Mouse (Mus musculus) mesoderm, embryonic 11.5 days (tissue): ENCODE measurements around the gene Stx4a.
"Not testable (repeated sequence)": the region's sequence is repeated elsewhere in the genome, so short reads cannot be mapped to it uniquely, and the experiment has no call there.

Experiments used
- DNase-seq: peaks from one replicate; pipeline ENCODE4 v3.0.0-alpha.2; 2012; ENCODE audit warnings: low read depth, low spot score

Gene Stx4a

DNA sequence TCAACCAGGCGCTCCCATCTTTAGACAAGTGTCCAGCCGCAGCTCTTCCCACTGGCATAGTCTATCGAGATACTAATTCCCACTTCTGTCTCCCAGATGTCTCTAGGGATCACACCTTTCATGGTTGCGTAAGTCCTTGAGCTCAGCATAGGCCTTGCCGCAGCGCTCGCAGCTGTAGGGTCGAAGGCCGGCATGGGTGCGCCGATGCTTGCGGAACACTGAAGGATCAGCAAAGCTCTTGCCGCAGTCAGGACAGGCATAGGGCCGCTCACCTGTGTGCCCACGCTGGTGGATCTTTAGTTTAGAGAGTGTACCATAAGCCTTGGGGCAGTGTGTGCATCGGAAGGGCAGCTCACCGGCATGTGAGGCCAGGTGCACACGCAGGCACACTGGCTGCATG, 43.5 kb downstream of the Stx4a start:
- no peak for DNase-seq

GRCm38 (mm10) chr7:127869149-127869810, 45.2 kb downstream of the Stx4a start:
- no peak for DNase-seq

DNA sequence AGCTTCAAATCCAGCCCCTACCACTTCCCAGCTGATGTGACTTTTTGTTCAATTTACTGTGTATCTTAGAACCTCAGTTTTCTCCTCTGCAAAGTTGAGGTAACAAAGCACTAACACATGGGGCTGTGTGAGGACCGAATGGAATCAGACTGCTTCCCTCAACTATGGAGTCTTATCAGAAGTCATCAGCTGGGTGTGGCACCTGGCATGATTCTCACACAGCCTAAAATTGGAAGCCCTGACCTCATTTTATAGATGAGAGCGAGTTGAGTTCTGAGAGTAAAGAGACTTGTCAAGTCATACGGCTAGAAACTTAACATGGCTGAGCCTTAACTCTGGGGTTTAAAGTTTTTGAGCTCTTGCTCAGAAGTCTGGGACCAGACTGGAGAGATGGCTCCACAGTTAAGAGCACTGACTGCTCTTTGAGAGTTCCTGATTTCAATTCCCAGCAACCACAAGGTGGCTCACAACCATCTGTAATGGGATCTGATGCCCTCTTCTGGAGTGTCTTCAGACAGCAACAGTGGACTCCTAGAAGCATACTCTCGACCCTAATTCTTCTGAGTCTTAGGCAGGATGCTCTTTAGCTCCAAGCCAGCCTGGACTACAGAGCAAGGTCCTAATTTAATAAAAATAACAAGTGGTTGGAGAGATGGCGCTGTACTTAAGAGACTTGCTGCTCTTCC, 46.2 kb downstream of the Stx4a start:
- DNase-seq: no peak

DNA sequence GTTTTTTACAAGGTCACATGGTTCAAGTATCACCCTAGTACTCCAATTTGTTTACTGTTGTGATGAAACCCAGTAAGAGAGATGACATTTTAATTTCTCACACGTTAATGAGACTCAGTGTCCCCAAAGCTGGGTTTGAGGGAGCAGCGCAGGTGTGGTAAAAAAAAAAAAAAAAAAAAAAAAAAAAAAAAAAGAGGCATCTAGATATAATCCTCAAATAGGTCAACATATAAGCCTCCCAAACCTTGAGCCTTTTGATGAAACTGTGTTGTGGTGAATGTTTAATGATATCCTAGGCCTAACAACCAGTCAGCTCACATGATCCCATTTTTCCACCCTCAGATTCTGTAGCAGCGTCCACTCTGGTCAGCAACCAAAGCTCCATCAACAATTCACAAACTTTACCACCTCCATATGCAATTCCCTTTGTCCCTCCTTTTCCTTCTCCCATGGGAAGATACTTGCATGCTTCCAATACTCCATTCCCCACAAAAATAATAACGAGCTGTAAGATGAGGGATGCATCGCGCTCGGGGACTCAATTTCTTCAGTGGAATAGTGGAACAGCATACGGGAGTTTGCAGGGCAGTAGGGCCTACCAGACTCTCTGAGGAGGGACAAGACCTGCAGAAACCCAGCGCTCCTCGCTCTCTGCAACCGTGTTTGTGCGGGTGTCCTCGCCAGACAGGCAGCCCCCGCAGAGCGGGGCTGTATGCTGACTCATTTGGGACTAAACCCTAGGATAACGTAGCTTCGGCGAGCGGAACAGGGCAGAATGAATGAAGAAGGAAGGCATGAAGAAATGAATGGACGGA, 50.9 kb downstream of the Stx4a start:
- no peak for DNase-seq

DNA sequence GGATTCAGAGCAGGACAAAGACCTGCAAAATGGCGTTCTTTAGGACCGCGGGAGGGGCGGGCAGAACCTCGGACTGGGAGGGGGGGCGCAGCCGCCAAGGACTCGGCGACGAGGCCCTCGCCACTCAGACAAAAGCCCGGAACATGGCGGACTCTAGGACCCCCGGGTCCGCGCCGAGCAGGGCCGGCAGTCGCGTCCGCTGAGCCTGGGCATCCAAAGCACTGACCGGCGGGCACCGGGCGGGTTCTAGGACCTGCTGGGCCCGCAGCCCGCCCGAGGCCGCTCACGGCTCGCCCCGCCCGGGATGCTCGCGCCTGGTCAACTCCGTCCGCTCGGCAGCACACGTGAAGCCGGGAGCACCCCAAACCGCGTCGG, 51.5 kb downstream of the Stx4a start:
- peak; percentile 97 for DNase-seq

- DNase-seq: peak; percentile 92
Observed at GRCm38 (mm10) chr7:127876041-127876466, 52.0 kb downstream of the Stx4a start, which contains the start of gene Zfp646. Zfp646 (plus strand) TSS chr7:127876221.

- peak; percentile 96 for DNase-seq
Observed at GRCm38 (mm10) chr7:127876467-127877348, 52.6 kb downstream of the Stx4a start, which contains the start of gene Zfp668. Zfp668 (minus strand) TSS chr7:127876828.

DNA sequence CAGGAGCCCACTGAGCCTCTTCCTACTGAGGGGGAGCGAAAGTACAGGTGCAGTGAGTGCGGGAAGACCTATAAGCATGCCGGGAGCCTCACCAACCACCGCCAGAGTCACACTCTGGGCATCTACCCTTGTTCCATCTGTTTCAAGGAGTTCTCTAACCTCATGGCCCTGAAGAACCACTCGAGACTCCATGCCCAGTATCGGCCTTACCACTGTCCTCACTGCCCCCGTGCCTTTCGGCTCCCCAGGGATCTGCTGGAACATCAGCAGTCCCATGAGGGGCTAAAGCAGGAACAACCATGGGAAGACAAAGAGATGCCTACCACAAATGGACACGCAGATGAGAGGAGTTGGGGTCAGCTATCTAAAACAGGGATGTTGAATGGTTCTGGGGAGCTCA, 55.2 kb downstream of the Stx4a start:
- DNase-seq: no peak

DNA sequence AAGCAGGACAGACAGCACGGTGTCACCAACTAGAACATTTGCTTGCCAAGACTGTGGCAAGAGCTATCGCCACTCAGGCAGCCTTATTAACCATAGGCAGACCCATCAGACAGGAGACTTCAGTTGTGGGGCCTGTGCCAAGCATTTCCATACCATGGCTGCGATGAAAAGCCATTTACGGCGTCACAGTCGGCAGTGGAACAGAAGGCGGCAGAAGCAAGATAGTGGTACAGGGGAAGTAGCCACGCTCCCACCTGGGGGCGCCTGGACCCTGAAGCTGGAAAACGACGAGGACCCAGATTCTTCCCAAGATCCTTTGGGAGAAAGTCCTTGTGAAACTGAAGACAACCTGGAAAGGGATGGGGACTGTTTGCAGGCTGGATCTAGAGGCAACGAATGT, 56.3 kb downstream of the Stx4a start:
- no peak for DNase-seq

DNA sequence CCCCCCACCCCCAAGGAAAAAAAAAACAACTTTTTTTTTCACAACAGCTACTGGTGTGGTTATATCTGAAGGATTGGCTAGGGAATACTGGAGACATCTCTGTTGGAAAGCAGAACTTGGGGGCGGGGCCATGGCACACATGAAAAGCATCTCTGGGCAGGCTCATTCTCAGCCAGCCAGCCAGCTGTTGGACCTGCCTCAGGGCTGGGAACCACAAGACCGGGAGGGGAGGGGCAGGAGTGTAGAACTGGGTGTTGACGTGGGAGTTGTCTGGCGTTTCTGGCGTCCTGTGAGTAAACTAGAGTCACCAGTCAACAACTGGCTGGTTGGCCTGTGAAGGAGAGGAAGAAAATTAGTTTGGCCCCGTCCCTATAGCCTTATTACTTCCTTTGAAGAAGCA, 61.9 kb downstream of the Stx4a start:
- DNase-seq: no peak

DNA sequence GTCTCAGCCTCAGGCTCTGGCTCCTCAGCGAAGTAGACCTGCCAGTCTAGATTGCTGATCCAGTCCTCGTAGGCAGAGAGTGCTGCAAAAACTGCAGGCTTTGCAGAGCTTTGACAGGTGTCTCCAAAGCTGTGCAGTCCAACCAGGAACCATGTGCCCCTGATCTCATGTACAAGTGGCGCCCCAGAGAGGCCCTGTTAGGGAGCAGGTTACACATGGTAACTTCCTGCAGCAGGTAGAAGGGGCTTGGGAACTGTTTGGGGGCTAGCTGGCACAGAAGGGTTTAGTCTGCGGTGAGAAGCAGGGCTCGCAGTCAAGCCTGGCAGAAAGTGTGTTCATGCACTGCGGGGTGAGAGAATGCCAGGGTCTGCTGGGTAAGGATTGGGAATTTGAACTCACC, 62.5 kb downstream of the Stx4a start:
- no peak for DNase-seq

- DNase-seq: no peak
Observed at GRCm38 (mm10) chr7:127887191-127887590, 63.1 kb downstream of the Stx4a start.

- DNase-seq: no peak
Observed at GRCm38 (mm10) chr7:127887781-127888180, 63.7 kb downstream of the Stx4a start.

GRCm38 (mm10) chr7:127888821-127889220, 64.7 kb downstream of the Stx4a start:
- no peak for DNase-seq

- DNase-seq: no peak
Observed at GRCm38 (mm10) chr7:127890798-127891197, 66.7 kb downstream of the Stx4a start, which contains the start of gene Prss53. Prss53 (minus strand) TSS chr7:127890970.

DNA sequence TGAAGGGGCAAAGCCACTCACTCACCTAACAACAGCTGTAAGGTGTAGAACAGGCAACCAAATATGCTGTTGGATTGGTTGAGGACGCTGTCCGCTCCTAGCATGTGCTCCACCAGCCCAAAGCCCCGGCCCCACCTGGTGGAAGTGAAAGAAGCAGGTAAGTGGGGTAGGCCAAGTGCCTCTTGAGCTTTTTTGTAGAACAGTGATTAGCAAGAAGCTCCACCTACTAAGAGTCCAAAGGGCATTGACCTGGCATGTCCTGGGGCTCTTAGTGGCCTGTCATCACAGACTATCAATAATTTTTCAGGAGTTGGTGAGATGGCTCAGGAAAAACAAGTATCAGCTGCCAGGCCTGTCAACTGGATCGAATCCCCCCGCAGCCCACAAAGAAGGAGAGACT, 70.4 kb downstream of the Stx4a start:
- no peak for DNase-seq

GRCm38 (mm10) chr7:127895442-127895841, 71.3 kb downstream of the Stx4a start, which contains the start of the genes Gm21974 and Vkorc1:
Gm21974 (minus strand) TSS chr7:127895454.
Vkorc1 (minus strand) TSS chr7:127895617.
- DNase-seq: peak; percentile 96

DNA sequence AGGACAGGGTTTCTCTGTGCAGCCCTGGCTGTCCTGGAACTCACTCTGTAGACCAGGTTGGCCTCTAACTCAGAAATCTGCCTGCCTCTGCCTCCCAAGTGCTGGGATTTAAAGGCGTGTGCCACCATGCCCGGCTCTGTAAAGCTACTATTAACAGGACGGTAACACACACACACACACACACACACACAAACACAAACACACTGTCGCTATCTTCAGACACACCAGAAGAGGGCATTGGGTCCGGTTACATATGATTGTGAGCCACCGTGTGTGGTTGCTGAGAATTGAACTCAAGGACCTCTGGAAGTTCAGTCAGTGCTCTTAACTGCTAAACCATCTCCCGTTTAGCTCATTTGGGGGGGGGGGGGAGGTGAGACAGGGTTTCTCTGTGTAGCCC, 71.8 kb downstream of the Stx4a start:
- DNase-seq: not testable (repeated sequence)

- DNase-seq: peak; percentile 53
Observed at GRCm38 (mm10) chr7:127896384-127896783, 72.3 kb downstream of the Stx4a start.

DNA sequence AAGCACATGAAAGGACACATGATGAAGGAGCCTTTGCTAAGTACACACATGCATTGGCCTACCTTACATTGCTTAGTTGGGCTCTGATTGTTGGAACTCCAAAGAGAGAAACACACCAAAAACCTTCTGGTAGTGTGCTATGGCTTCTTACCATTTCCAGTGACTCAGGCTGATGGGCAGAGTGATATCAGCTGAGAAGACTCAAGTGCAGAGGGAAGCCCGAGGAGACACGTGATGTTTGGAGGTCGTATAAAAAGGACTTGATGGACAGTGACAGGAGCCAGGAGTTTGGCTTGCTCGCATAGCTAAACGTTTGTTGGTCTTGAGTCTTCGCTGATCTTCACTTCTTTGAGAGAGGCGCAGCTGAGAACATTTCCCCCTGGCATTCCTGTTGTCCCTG, 73.4 kb downstream of the Stx4a start:
- no peak for DNase-seq
